Mouse (Mus musculus) left cerebral cortex, postnatal 25 days (tissue): ENCODE data around the gene Klra7. TPM values are rescaled to one million over a fixed set of nuclear protein-coding genes. Genes with fewer than 3 reads are reported as not detected.
"Not testable (repeated sequence)": the region's sequence is repeated elsewhere in the genome, so short reads cannot be mapped to it uniquely, and the experiment has no call there.

Experiments used
- DNase-seq, 2 experiments: peaks; one replicate each; pipeline ENCODE4 v3.0.0; 2022; ENCODE audit warnings: low spot score in 2 of 2, mixed read lengths in 1 of 2
- intact Hi-C: fragments of 180-260 bp; cut with DNase I; formaldehyde crosslinking; loops from one replicate; pipeline ENCODE4 v1.15.1; 2025
- total RNA-seq, 2 experiments: library from RNA; stranded (reverse); gene quantifications; 2 replicates each; pipeline ENCODE4 v1.2.3; 2021

Gene Klra7
- not detected for total RNA-seq

DNA sequence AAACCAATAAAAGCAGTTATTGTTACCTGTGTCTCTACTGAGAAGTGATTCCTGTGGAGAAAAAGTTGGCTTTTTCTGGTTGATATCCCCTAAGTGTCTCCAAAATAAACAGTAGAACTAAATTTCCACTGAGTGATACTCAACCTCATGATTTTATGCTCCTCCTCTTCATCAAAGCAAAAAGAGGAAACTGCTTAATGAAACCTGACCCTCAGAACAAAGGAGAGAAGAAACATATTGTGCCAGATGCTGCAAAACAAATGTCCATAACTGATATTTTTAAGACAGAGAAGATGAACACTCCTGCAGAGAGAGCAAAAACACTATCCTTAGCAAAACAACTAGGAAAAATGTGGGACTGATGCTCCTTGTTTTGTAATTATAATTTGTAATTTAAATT, at the start of gene Klra7:
Klra7 (minus strand) TSS at position 101 of the 400 bp plus-strand sequence.
- intact Hi-C loops: no loop called here
- DNase-seq: no peak

DNA sequence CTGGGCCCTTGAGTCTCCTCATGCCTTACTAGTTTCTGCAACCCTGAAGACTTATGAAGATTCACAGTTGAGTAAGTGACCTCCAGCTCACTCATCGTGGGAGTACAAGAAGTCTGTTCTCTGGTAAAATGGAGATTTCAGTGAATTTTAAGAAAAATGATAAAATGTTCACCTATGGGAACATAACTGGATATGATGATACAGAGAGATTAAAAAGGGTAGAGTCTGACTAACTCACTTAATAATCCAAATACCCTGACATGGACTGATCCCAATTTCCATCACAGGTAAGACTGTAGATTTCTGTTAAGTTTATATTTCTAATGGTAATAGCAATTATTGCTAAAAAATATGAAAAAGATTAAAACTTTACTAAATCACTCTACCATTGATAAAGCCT, 48.7 kb upstream of the Klra7 start, which contains the start of gene Klra10:
Klra10 (minus strand) TSS at position 101 of the 400 bp plus-strand sequence.
- intact Hi-C loops, DNase-seq: not testable (repeated sequence)

GRCm38 (mm10) chr6:130255326-130255725, 22.2 kb upstream of the Klra7 start:
- intact Hi-C loops: loop anchor here (5.0 kb wide), 1 partner anchor 208 kb away; no protein-coding TSS in a partner anchor
- no peak for DNase-seq

DNA sequence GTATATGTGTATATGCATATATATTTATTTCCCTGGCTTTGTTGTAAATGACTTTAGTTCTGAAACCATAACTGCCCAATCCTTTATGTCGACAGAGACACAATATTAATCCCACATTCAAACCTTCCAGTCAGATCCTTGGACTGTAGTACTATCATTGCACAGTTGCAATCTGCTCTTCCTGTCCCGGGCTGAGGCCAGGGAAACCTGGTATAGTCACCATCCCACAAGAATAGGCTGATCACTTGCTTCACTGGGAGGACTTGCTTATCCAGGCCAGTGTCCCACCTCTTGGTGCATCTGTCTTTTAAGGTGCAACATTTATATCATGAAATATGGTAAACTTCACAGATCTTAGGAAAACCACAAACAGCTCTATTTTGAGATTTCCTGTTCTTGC, 4.4 kb upstream of the Klra7 start:
- intact Hi-C loops: loop anchor here (5.0 kb wide), 1 partner anchor 1500 kb away; no protein-coding TSS in a partner anchor
- no peak for DNase-seq

- DNase-seq: no peak
- intact Hi-C loops: loop anchor here (5.0 kb wide), 1 partner anchor 1501 kb away; no protein-coding TSS in a partner anchor
Measured at GRCm38 (mm10) chr6:130236635-130237034, 3.5 kb upstream of the Klra7 start.

- not testable (repeated sequence) for DNase-seq
- intact Hi-C loops: loop anchor here (5.0 kb wide), 1 partner anchor 145 kb away; no protein-coding TSS in a partner anchor
Measured at GRCm38 (mm10) chr6:130197453-130197852, 35.7 kb downstream of the Klra7 start.

DNA sequence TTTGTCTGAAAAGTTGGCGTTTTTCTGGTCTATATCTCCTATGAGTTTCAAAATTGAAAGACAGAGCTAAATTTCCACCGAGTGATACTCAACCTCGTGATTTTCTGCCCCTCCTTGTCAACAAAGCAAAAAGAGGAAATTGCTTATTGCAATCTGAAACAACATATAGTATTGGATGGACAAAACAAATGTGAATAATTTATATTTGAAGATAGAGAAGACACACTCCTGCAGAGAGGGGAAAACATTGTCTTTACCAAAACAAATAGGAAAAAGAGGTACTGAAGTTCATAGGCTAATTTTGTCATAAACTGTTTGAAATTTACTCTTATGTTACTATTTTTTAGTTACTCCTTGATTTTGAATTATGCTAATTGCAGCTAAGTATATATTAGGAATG, 40.1 kb downstream of the Klra7 start, which contains the start of gene Klra9:
Klra9 (minus strand) TSS at position 101 of the 400 bp plus-strand sequence.
- DNase-seq, intact Hi-C loops: not testable (repeated sequence)

Other genes starting within 250 kb of the Klra7 start
- gene Klra6, start 206.4 kb downstream of the Klra7 start, total RNA-seq: not detected
- not detected for gene Klra4, start 166.1 kb downstream of the Klra7 start, total RNA-seq
- gene Klra8, start 103.4 kb downstream of the Klra7 start, total RNA-seq: not detected
- not detected for gene Klra9, start 40.2 kb downstream of the Klra7 start, total RNA-seq
- gene Klra10, start 48.6 kb upstream of the Klra7 start, total RNA-seq: not detected
- gene Klra3, start 104.3 kb upstream of the Klra7 start, total RNA-seq: not detected
- gene Klra1, start 153.6 kb upstream of the Klra7 start, total RNA-seq: not detected